Mouse (Mus musculus) limb, embryonic 15.5 days (tissue): ENCODE results near the gene Aanat. TPM values are rescaled to one million over a fixed set of nuclear protein-coding genes. Genes with fewer than 3 reads are reported as not detected.
"Not testable (repeated sequence)": the region's sequence is repeated elsewhere in the genome, so short reads cannot be mapped to it uniquely, and the experiment has no call there.

Experiments used
- ATAC-seq: fragments of 200-750 bp; cut with Nextera tagmentation; 2 replicates; pipeline ENCODE4 v1.8.0; 2017; ENCODE audit warnings: low read depth, moderate TSS enrichment; ENCODE audit not compliant: insufficient number of reproducible peaks, low FRiP score, low TSS enrichment
- H3K27ac ChIP-seq: fragments of 300-500 bp; sonication (generic); 2 replicates; pipeline ENCODE4 v1.5.1; 2015; ENCODE audit warnings: moderate library complexity, mild to moderate bottlenecking, inconsistent platforms
- H3K27me3 ChIP-seq: fragments of 300-500 bp; sonication (generic); 2 replicates; pipeline ENCODE4 v1.6.1; 2015; ENCODE audit warnings: inconsistent platforms
- H3K36me3 ChIP-seq: fragments of 300-500 bp; sonication (generic); 2 replicates; pipeline ENCODE4 v1.6.1; 2015; ENCODE audit warnings: inconsistent platforms
- H3K4me1 ChIP-seq: fragments of 300-500 bp; sonication (generic); 2 replicates; pipeline ENCODE4 v1.6.1; 2015; ENCODE audit warnings: inconsistent platforms
- H3K4me2 ChIP-seq: fragments of 300-500 bp; sonication (generic); 2 replicates; pipeline ENCODE4 v1.6.1; 2015; ENCODE audit warnings: mild to moderate bottlenecking, inconsistent platforms
- H3K4me3 ChIP-seq: fragments of 300-500 bp; sonication (generic); 2 replicates; pipeline ENCODE4 v1.5.1; 2015; ENCODE audit warnings: mild to moderate bottlenecking, inconsistent platforms
- H3K9ac ChIP-seq: fragments of 300-500 bp; sonication (generic); 2 replicates; pipeline ENCODE4 v1.6.1; 2015; ENCODE audit warnings: inconsistent platforms
- H3K9me3 ChIP-seq: fragments of 300-500 bp; sonication (generic); 2 replicates; pipeline ENCODE4 v1.6.1; 2016; ENCODE audit warnings: inconsistent platforms
- WGBS: fragments of 180-500 bp; shearing (Covaris S2); methylation state at CpG from one replicate; pipeline ENCODE4 v1.1.7; 2015; 5-methylcytosine and 5-hydroxymethylcytosine counted together
- polyA plus RNA-seq: library from polyadenylated mRNA; unstranded; fragments of >200 nt; fragmentation: Nextera tagmentation; extraction: Ambion mirVana; gene quantifications from 2 replicates; pipeline ENCODE4 v1.2.1, GENCODE M21; 2015

The Aanat gene
- polyA plus RNA-seq, 1 experiment from 2014 or later = not detected

DNA sequence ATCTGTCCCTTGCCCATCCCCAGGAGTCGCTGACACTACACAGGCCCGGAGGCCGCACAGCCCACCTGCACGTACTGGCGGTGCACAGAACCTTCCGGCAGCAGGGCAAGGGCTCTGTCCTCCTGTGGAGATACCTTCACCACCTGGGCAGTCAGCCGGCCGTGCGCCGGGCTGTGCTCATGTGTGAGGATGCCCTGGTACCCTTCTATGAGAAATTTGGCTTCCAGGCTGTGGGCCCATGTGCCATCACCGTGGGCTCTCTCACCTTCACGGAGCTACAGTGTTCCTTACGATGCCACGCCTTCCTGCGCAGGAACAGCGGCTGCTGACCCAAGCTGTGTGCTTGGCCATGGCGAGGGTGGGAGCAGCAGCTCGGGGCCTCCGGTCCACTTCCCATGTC is 10.5 kb downstream of the Aanat start:
- no peak overlapping the region for H3K27ac ChIP-seq
- WGBS = 88% methylated on average over 19 of the region's 19 CpGs

DNA sequence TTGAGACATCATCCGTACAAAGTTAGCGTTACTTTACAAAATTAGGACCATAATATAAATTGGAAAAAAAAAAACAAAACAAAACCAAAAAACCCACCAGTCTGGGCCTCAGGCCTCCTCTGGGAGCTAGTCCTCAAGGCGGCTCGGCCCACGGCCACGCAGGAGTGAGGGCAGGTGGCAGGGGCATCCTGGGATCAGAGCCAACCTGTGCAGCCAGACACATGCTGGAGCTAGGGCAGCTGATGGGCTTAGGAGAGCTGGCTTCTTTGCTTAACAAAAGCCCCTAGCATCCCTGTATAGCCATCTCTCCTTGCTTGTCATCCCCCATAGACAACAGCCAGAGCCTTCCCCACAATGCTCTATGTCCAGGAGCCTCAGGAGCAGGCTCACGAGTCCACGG is 12.0 kb downstream of the Aanat start:
- no peak overlapping the region for H3K9ac ChIP-seq
- no peak for ATAC-seq
- H3K27me3 ChIP-seq = no peaks in the 10 kb centered on the region
- H3K4me3 ChIP-seq = no peak overlapping the region
- H3K9me3 ChIP-seq = no peaks in the 10 kb centered on the region
- H3K36me3 ChIP-seq = peaks cover 38% of the 10 kb centered on the region
- no peak overlapping the region for H3K4me2 ChIP-seq
- peaks cover 4% of the 10 kb centered on the region; the same call in 1 of the 2 replicates for H3K4me1 ChIP-seq
- 85% methylated on average over 8 of the region's 8 CpGs for WGBS
- no peak overlapping the region for H3K27ac ChIP-seq

More for the DNA sequence above, 10.5 kb downstream of the Aanat start:
- Histone ChIP-seq H3K27me3 (no peaks in the 10 kb centered on the region), H3K9ac (no peak overlapping the region), H3K4me1 (peaks cover 16% of the 10 kb centered on the region), H3K4me2 (no peak overlapping the region), H3K36me3 (peaks cover 28% of the 10 kb centered on the region), H3K4me3 (no peak overlapping the region), H3K9me3 (no peaks in the 10 kb centered on the region)
- no peak for ATAC-seq

DNA sequence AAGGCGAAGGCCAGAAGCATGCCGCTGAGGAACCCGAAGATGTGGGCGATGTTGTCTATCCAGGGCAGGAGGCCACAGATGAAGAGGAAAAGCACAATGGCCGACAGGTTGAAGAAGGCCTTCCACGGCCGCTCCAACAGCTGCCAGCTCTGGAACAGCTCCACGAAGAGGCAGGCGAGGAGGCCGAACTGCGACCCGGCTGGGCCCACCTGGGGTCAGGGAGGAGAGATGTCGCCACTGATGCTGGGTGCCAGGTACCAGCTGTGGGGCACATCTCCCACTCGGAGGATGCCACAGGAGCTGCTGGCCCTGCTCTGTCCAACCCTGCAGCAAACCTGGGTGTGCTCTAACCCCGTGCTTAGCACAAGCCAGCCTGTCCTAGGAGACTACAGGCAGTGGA is 13.0 kb downstream of the Aanat start:
- Histone ChIP-seq H3K9ac (no peak overlapping the region), H3K27me3 (no peaks in the 10 kb centered on the region), H3K4me2 (no peak overlapping the region), H3K36me3 (peaks cover 49% of the 10 kb centered on the region), H3K4me1 (no peaks in the 10 kb centered on the region), H3K27ac (no peak overlapping the region), H3K9me3 (no peaks in the 10 kb centered on the region), H3K4me3 (no peak overlapping the region)
- 91% methylated on average over 15 of the region's 15 CpGs for WGBS
- ATAC-seq = no peak

DNA sequence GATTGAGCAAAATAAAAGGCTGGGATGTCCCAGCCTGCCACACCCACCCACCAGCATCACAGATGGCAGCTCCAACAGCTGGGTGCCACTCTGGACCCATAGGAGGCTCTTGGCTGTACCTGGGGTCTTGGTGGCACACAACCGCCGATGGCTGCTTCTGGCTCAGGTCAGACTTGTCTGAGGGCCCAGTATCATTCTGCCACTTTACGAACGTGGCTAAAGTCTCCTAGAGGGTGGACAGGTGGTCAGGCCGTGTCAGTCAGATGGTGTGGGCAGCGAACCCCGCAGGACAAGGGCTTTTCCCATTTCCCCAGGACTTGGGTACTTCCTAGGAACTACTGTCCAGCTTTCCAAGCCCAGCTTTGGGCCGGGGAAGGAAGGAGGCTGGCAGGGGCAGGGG is 14.9 kb downstream of the Aanat start:
- WGBS = 94% methylated on average over 8 of the region's 8 CpGs
- H3K4me2 ChIP-seq = no peak overlapping the region
- H3K27me3 ChIP-seq = no peaks in the 10 kb centered on the region
- no peak overlapping the region for H3K9ac ChIP-seq
- H3K27ac ChIP-seq = no peak overlapping the region
- no peaks in the 10 kb centered on the region; the same call in 1 of the 2 replicates for H3K4me1 ChIP-seq
- H3K9me3 ChIP-seq = no peaks in the 10 kb centered on the region
- ATAC-seq = no peak
- H3K36me3 ChIP-seq = peaks cover 61% of the 10 kb centered on the region
- no peak overlapping the region for H3K4me3 ChIP-seq

DNA sequence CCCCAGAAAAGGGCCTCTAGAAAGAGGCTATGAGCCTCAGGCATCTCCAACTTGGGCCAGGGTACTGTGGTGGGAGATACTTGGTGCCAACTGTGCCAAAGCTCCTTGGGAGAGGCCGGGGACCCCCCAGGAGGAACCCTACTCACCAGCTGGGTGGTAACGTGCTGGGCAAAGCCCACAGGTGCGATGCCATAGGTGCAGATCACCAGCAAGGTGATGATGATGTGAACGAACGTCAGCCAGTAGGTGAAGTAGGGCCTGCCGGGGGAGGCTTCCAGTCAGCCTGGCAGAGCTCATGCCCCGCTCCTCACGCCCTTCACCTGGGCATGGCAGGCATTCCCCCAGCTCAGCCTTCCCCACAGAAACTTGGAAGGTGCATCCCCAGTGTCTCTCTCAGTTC is 15.8 kb downstream of the Aanat start:
- no peaks in the 10 kb centered on the region for H3K9me3 ChIP-seq
- H3K4me3 ChIP-seq = no peak overlapping the region
- no peak overlapping the region for H3K4me2 ChIP-seq
- H3K9ac ChIP-seq = no peak overlapping the region
- H3K4me1 ChIP-seq = peaks cover 4% of the 10 kb centered on the region; the same call in 1 of the 2 replicates
- 87% methylated on average over 8 of the region's 8 CpGs for WGBS
- no peak for ATAC-seq
- no peak overlapping the region for H3K27ac ChIP-seq
- H3K27me3 ChIP-seq = no peaks in the 10 kb centered on the region
- H3K36me3 ChIP-seq = peaks cover 61% of the 10 kb centered on the region

DNA sequence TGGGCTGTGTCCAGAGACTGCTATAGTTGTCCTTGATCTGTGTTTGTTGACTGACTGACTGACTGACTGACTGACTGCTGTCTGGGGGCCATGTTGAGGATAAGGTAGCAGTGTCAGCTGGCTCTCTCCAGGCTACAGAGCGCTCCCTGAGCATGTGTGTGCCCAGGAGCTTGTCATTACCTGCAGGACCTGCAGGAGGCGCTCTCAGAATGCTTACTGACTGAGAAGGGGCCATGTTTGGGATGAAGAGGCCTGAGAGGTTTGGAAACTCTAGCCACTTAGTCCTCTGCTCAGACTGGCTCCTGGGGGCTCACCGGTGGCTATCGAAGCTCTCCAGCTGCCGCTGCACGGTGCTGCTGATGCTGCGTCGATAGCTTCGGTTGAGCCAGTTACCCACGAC is 17.1 kb downstream of the Aanat start:
- WGBS = 95% methylated on average over 10 of the region's 10 CpGs
- H3K36me3 ChIP-seq = peaks cover 62% of the 10 kb centered on the region

DNA sequence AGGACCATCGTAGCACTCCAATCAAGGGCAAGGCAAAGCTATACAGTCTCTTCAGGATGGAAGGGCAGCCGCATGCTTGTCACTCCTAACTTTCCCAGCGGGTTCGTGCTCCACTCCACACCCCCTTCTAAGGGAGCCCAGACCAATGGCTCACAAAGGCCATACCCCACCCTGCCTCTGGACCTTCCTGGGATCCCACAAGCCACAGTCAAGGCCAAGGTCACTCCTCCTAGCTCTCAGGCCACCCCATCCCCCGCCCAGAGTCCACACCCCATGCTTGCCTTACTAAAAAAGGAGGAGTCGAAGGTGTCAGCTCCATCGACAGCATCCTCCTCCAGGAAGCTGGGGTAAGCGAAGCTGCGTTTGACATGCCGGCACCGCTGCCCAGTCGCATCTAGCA is 17.9 kb downstream of the Aanat start:
- no peak overlapping the region for H3K9ac ChIP-seq

More for the DNA sequence above, 17.1 kb downstream of the Aanat start:
- no peak overlapping the region for H3K4me2 ChIP-seq
- peaks cover 6% of the 10 kb centered on the region; the same call in 1 of the 2 replicates for H3K4me1 ChIP-seq
- no peaks in the 10 kb centered on the region for H3K27me3 ChIP-seq
- H3K4me3 ChIP-seq = no peak overlapping the region
- H3K27ac ChIP-seq = no peak overlapping the region
- ATAC-seq = no peak
- no peak overlapping the region for H3K9ac ChIP-seq
- H3K9me3 ChIP-seq = no peaks in the 10 kb centered on the region

DNA sequence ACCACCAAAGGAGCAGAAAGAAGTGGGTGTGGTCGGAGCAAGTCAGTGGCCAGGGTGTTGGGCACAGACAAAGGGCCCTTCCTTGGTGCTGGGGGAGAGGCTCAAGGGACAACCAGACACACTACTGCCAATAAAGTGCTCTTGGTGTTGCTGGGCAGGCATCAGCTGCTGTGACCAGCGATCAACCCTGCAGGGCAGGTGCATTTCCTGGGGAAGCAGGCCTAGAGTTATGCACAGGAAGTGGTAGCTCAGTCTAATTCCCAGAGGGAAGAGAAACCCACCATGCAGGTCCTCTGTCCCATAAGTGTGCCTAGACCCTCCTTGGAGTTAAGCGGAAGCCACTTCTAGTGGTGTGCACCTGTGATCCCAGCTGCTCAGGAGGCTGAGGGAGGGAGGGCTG is 21.5 kb downstream of the Aanat start:
- H3K4me2 ChIP-seq = no peak overlapping the region
- 88% methylated on average over 3 of the region's 3 CpGs for WGBS
- H3K27ac ChIP-seq = no peak overlapping the region
- H3K9me3 ChIP-seq = no peaks in the 10 kb centered on the region
- H3K36me3 ChIP-seq = peaks cover 39% of the 10 kb centered on the region
- H3K9ac ChIP-seq = no peak overlapping the region
- peaks cover 6% of the 10 kb centered on the region; the same call in 1 of the 2 replicates for H3K4me1 ChIP-seq
- H3K27me3 ChIP-seq = no peaks in the 10 kb centered on the region
- ATAC-seq = no peak
- no peak overlapping the region for H3K4me3 ChIP-seq

More for the DNA sequence above, 17.9 kb downstream of the Aanat start:
- Histone ChIP-seq H3K4me2 (no peak overlapping the region), H3K4me3 (no peak overlapping the region), H3K4me1 (peaks cover 6% of the 10 kb centered on the region; the same call in 1 of the 2 replicates), H3K27ac (no peak overlapping the region), H3K36me3 (peaks cover 57% of the 10 kb centered on the region), H3K9me3 (no peaks in the 10 kb centered on the region), H3K27me3 (no peaks in the 10 kb centered on the region)
- ATAC-seq = no peak
- 88% methylated on average over 12 of the region's 12 CpGs for WGBS

DNA sequence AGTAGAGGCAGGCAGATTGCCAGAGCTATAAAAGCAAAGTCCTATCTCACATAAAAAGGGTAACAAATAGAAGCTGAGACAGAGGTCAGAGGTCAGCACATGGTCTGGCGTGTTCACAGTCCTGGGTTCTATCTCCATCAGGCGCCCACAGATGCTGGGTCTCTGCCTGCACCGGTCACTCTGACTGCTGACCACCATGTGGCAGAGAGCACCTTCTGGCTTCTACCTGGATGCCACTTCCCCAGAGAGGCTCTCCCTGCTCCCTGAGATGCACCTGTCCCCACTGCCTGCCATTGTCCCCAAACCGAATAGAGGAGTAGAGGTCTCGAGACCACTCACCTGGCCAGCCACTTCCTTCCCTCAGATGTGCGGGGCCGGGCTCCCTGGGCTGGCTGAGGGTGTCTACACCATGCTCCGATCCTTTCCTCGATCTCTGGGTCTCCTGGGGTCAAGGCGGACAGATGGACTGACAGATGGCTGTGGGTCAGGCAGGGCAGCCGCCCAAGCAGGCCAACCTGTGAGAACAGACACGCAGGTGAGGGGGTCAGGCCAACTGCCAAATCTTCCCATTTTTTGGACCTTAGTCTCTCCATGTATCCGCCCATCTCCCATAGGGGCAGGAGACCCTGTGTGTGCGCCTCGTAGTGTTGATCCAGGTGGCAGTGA is 23.9 kb downstream of the Aanat start:
- Histone ChIP-seq H3K4me2 (no peak overlapping the region), H3K4me3 (no peak overlapping the region), H3K4me1 (peaks cover 6% of the 10 kb centered on the region; the same call in 1 of the 2 replicates), H3K36me3 (peaks cover 17% of the 10 kb centered on the region), H3K9me3 (no peaks in the 10 kb centered on the region), H3K9ac (no peak overlapping the region), H3K27me3 (no peaks in the 10 kb centered on the region), H3K27ac (no peak overlapping the region)
- ATAC-seq = no peak
- 74% methylated on average over 15 of the region's 15 CpGs for WGBS

DNA sequence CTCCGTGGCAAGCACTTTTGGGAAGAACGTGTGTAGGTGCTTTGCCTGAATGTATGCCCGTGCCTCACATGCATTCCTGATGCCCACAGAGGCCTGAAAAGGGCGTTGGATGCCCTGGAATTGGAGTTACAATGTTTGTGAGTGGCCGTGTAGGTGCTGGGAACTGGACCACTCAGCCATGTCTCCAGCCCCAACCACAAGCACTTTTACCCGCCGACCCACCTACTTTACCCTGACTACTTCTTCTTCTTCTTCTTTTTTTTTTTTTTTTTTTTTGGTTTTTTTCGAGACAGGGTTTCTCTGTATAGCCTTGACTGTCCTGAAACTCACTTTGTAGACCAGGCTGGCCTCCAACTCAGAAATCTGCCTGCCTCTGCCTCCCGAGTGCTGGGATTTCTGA is 24.9 kb downstream of the Aanat start:
- H3K4me2 ChIP-seq, H3K9ac ChIP-seq, H3K9me3 ChIP-seq, H3K27me3 ChIP-seq, H3K4me3 ChIP-seq, H3K27ac ChIP-seq, ATAC-seq: not testable (repeated sequence)
- H3K36me3 ChIP-seq = peaks cover 12% of the 10 kb centered on the region
- WGBS = 92% methylated on average over 9 of the region's 9 CpGs
- H3K4me1 ChIP-seq = peaks cover 15% of the 10 kb centered on the region

DNA sequence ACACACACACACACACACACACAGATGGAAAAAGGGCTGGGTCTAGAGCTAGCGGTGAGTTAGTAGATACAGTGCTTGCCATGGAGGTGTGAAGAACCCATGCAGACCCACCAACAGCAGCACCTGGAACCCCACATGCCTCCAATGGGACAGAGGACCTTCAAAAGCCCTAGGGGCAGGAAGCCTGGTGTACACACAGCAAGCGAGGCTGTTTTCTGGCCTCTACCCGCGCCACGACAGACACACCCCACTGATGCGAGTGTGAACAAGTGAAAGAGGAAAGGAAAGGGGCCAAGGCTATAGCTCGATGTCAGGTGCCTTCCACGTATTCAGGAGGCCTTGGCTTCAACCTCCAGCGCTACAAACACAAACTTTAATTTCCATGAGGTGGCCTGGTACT is 25.7 kb downstream of the Aanat start:
- H3K4me2 ChIP-seq = no peak overlapping the region
- no peak overlapping the region for H3K9ac ChIP-seq
- H3K36me3 ChIP-seq = peaks cover 9% of the 10 kb centered on the region
- H3K9me3 ChIP-seq = no peaks in the 10 kb centered on the region
- no peak for ATAC-seq
- H3K27ac ChIP-seq = no peak overlapping the region
- H3K4me1 ChIP-seq = peaks cover 19% of the 10 kb centered on the region
- H3K27me3 ChIP-seq = no peaks in the 10 kb centered on the region
- H3K4me3 ChIP-seq = no peak overlapping the region
- 75% methylated on average over 9 of the region's 9 CpGs for WGBS

DNA sequence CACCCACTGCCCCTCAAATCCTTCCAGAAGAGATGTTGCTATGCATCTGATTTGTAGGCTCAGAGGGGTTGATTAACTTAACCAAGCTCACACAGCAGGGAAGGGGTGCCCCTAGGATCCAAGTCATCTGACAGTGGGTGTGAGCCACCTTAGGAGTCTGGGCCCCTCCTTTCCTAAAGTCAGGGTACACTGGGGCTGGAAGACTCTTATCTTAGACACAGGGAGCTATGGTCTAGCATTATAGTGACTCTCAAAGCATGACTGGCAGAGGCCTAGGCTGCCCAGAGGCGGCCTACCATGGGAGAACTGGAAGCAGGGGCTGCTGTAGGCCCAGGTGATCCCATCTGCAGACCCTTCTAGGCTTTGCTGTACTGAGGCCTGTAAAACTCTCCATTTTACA is 26.3 kb downstream of the Aanat start:
- Histone ChIP-seq H3K27me3 (no peaks in the 10 kb centered on the region), H3K4me2 (no peak overlapping the region), H3K27ac (no peak overlapping the region), H3K9me3 (no peaks in the 10 kb centered on the region), H3K9ac (no peak overlapping the region), H3K4me3 (no peak overlapping the region), H3K36me3 (peaks cover 6% of the 10 kb centered on the region; the same call in 1 of the 2 replicates), H3K4me1 (peaks cover 24% of the 10 kb centered on the region)
- no peak for ATAC-seq
- 93% methylated on average over 1 of the region's 1 CpGs for WGBS
